Mouse (Mus musculus) ES-Bruce4 (cell line): ENCODE measurements around the gene Uba52. TPM values are rescaled to one million over a fixed set of nuclear protein-coding genes. Genes with fewer than 3 reads are reported as not detected.

Experiments
- H3K27ac ChIP-seq: 2 replicates; pipeline ENCODE4 v1.5.1; 2012; ENCODE audit warnings: low read length, inconsistent platforms; ENCODE audit not compliant: insufficient read depth
- H3K27me3 ChIP-seq: 2 replicates; pipeline ENCODE4 v1.6.1; 2012; ENCODE audit warnings: mild to moderate bottlenecking, low read length, inconsistent platforms; ENCODE audit not compliant: control insufficient read depth, poor library complexity, insufficient read depth, severe bottlenecking
- H3K36me3 ChIP-seq: 2 replicates; pipeline ENCODE4 v1.6.1; 2012; ENCODE audit warnings: inconsistent platforms, mild to moderate bottlenecking, low read length, moderate library complexity; ENCODE audit not compliant: control insufficient read depth, poor library complexity, insufficient read depth, severe bottlenecking
- H3K4me1 ChIP-seq: one replicate; pipeline ENCODE4 v1.8.1; 2011; ENCODE audit warnings: low read length; ENCODE audit not compliant: control insufficient read depth, insufficient read depth
- H3K4me3 ChIP-seq: 2 replicates; pipeline ENCODE4 v1.5.1; 2011; ENCODE audit warnings: low read depth, mild to moderate bottlenecking, low read length
- H3K9ac ChIP-seq: 2 replicates; pipeline ENCODE4 v1.6.1; 2012; ENCODE audit warnings: low read depth, mild to moderate bottlenecking, inconsistent platforms; ENCODE audit not compliant: poor library complexity, severe bottlenecking
- H3K9me3 ChIP-seq: replicated peaks from 2 replicates; pipeline ENCODE4 v1.6.1; 2012; ENCODE audit warnings: mild to moderate bottlenecking, low read length, inconsistent platforms; ENCODE audit not compliant: control insufficient read depth, poor library complexity, insufficient read depth, severe bottlenecking
- CTCF ChIP-seq: IDR thresholded peaks from one replicate; pipeline ENCODE4 v1.8.1; 2011; ENCODE audit warnings: low read depth, low read length
- EP300 ChIP-seq: IDR thresholded peaks from 2 replicates; pipeline ENCODE4 v1.6.1; 2011; ENCODE audit warnings: low read depth, low read length; ENCODE audit not compliant: insufficient read depth
- POLR2A ChIP-seq: IDR thresholded peaks from one replicate; pipeline ENCODE4 v1.8.1; 2011; ENCODE audit warnings: low read length; ENCODE audit not compliant: insufficient read depth
- polyA plus RNA-seq: library from polyadenylated mRNA; stranded (reverse); fragments of >200 nt; gene quantifications from 2 replicates; pipeline ENCODE4 v1.2.4, GENCODE M21; 2011; ENCODE audit warnings: low read depth; ENCODE audit not compliant: missing spikeins, insufficient read depth, insufficient read length

The Uba52 gene
- polyA plus RNA-seq, 1 experiment, result 1,157 TPM

DNA sequence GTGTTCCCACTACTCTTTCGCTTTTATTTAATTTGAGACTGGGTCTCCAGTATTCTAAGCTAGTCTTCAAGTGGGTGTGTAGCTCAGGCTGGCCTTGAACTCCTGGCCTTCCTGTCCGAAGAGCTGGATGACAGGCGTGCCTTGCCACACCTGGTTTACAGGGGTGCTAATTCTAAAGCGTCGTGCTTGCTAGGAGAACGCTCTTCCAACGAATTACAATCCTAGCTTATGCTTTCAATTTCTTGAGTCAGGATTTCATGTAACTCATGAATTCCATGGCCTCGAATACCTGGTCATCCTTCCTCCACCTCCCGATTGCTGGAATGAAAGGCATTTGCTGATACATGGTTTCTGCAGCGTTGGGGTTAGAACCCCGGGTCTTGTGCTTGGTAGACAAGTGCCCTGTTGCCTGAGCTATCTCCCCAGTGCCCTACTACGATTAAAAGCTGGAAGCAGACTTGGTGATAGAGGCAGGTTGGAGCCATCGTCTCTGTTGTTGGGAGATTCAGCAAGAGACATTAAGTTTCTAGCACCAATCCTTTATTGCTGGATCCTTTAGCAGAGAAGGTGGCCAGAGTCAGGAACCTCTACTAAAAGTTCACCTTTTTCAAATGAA, 17.7 kb upstream of the Uba52 start:
- no peaks in the 10 kb centered on the region for H3K27me3 ChIP-seq
- H3K27ac ChIP-seq, result peak overlapping the region; percentile 84
- H3K4me1 ChIP-seq, result peaks cover 3% of the 10 kb centered on the region
- H3K4me3 ChIP-seq, result peak overlapping the region; percentile 99
- H3K9ac ChIP-seq, result peak overlapping the region; percentile 94
- no peaks in the 10 kb centered on the region for H3K9me3 ChIP-seq
- no peak for TF ChIP-seq POLR2A
- TF ChIP-seq CTCF, result no peak
- no peak for TF ChIP-seq EP300
- peaks cover 24% of the 10 kb centered on the region for H3K36me3 ChIP-seq

DNA sequence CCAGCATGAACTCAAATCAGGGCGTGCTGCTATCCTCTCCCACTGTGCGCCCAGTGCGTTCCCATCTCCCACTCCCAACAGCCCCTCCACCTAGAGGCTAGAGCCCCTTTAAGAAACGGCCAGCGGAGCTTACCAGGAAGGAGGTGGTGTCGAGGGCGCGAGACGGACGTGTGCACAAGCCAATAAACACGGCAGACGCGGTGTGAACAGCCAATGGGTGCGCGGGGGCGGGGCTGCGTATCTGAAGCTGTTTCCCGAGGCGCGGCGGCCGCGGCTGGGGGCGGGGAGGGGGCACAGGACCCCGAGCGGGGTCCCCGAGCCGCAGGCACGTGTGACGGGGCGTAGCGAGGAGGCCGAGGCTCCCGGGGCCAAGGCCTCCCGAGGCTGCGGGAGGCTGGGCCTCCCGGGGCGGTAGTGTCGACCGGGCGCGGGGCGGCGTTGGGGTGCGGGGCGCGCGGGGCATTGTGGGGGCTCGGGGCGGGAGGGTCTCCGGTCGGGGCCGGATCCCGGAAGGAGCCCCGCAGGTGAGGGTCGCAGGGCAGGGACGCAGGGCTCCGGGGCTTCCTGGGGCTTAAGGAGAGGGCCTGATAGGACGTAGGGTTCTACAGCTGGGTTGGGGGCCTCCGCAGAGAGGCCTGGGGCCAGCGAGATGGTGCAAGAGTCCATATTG, 17.0 kb upstream of the Uba52 start, which contains the start of the genes Fkbp8 and Kxd1:
TSS of gene Fkbp8 (plus strand) at position 213 of the 670 bp plus-strand sequence.
TSS of gene Kxd1 (minus strand) at position 445 of the 670 bp plus-strand sequence.
- Histone ChIP-seq H3K9ac (peak within 1 kb of the TSS; percentile 94), H3K9me3 (no peaks in the 10 kb centered on the region), H3K4me3 (peak within 1 kb of the TSS; percentile 99), H3K4me1 (peaks cover 3% of the 10 kb centered on the region), H3K36me3 (peaks cover 20% of the 10 kb centered on the region), H3K27me3 (no peaks in the 10 kb centered on the region), H3K27ac (peak within 1 kb of the TSS; percentile 84)
- no peak for TF ChIP-seq CTCF
- no peak for TF ChIP-seq EP300
- peak; percentile 77 for TF ChIP-seq POLR2A

DNA sequence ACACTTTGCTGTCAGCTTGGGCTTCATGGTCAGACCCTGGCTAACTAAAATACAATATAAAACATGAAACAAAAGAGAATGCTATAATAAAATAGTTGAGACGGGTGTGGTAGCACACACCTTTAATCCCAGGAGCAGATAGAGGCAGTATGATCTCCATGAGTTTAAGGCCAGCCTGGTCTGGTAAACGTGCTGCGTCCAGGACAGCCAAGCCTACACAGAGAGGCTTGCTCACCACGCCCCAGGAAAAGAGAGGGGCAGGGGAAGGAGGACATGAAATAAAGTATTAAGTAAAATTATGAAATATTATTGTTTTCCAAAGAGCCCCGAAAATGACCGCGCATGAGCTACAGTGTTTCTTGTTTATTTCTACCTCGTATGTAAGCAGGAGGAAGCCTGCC, 16.5 kb upstream of the Uba52 start:
- TF ChIP-seq CTCF (no peak), EP300 (no peak), POLR2A (no peak)
- peaks cover 17% of the 10 kb centered on the region for H3K36me3 ChIP-seq
- peak overlapping the region; percentile 77 for H3K4me3 ChIP-seq
- 0 out of 2 replicates have a peak overlapping the region, but pooled peaks have one; percentile 36 for H3K27ac ChIP-seq
- peaks cover 3% of the 10 kb centered on the region for H3K4me1 ChIP-seq
- H3K27me3 ChIP-seq, result no peaks in the 10 kb centered on the region
- H3K9me3 ChIP-seq, result no peaks in the 10 kb centered on the region
- peak overlapping the region; percentile 94 for H3K9ac ChIP-seq

DNA sequence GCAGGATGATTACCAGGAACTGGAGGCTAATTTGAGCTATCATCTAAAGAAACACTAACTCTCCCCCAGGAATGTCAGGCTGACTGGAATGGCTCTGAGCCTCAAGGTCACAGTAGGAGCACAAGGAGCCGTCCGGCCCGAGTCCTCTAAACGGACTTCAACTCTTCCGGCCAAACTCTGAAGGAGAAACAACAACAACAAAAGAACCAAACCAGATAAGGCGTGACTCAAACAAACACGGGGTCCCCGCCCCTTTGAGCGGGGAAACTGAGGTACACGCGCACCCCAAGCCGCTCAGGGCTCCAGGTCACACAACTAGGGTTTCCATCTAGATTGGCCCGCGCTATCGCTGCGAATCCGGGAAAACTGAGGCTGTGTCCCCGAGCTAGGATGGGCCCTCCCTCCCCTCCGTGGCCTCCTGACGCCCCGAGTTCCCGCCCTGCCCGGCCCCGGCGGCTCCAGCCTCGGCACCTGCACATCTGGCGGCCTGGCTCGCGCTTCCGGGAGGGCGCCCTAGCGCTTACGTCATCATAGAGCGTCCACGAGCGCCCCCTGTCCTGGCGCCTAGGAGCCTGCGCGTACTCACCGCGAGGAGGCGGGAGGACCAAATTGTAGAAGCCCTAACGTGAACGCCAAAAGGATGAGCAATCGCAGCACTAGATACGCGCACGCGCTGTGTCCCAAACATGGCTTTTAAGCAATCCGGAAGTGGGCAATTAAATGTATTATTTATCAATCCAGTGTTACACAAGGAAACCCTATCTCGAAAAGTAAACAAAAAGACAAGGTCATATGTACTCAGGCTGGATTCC, 12.2 kb upstream of the Uba52 start:
- H3K27ac ChIP-seq, result peak overlapping the region; percentile 98
- H3K4me3 ChIP-seq, result peak overlapping the region; percentile 79
- H3K9ac ChIP-seq, result peak overlapping the region; percentile 91
- peak; percentile 20 for TF ChIP-seq CTCF
- TF ChIP-seq EP300, result no peak
- no peaks in the 10 kb centered on the region for H3K9me3 ChIP-seq
- H3K27me3 ChIP-seq, result no peaks in the 10 kb centered on the region
- peaks cover 3% of the 10 kb centered on the region for H3K4me1 ChIP-seq
- peaks cover 18% of the 10 kb centered on the region for H3K36me3 ChIP-seq

DNA sequence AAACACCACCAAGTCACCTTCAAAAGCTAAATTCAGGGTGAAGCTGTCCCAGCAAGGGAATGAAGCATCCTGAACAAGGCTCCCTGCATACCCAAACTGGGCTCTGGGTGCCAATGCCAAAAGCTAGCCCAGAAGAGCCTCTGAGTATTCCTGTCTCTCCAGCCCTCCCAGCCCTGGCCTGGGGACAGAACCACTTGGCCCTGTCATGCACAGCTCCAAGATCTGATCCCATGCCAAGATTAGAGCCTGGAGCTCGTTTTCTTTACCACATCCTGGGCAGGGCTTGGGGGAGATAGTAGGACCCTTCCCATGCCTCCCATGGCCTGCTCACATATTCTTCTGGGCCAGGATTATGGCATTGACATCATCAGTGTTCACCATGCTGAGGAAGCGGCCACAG, 9.0 kb upstream of the Uba52 start:
- no peaks in the 10 kb centered on the region for H3K4me1 ChIP-seq
- H3K27me3 ChIP-seq, result no peaks in the 10 kb centered on the region
- peaks cover 29% of the 10 kb centered on the region for H3K36me3 ChIP-seq
- H3K27ac ChIP-seq, result no peak overlapping the region
- H3K9me3 ChIP-seq, result no peaks in the 10 kb centered on the region
- no peak for TF ChIP-seq EP300
- TF ChIP-seq POLR2A, result no peak
- no peak for TF ChIP-seq CTCF
- no peak overlapping the region for H3K9ac ChIP-seq
- H3K4me3 ChIP-seq, result no peak overlapping the region
